Mouse (Mus musculus): Measurements from ENCODE around the gene Srrm4. TPM values are rescaled to one million over a fixed set of nuclear protein-coding genes. Genes with fewer than 3 reads are reported as not detected.

Gene Srrm4
- polyA plus RNA-seq, 1 experiment from 2014 or later = 0.58 TPM

GRCm38 (mm10) chr5:116489621-116490020 is 102.0 kb downstream of the Srrm4 start:
- Histone ChIP-seq H3K27ac (ENCODE audit: low read length) (no peak overlapping the region), H3K27me3 (ENCODE audit: control insufficient read depth, insufficient read depth, low read depth, low read length) (no peaks in the 10 kb centered on the region), H3K4me2 (ENCODE audit: low read depth, low read length) (no peak overlapping the region), H3K9ac (ENCODE audit: low read length) (no peak overlapping the region), H3K9me3 (ENCODE audit: control insufficient read depth, low read length) (no peaks in the 10 kb centered on the region), H3K4me3 (ENCODE audit: low read length) (no peak overlapping the region), H3K36me3 (ENCODE audit: control insufficient read depth, insufficient read depth, low read length) (no peaks in the 10 kb centered on the region), H3K4me1 (replicated peaks; ENCODE audit: control insufficient read depth, insufficient read depth, low read length) (peaks cover 4% of the 10 kb centered on the region; the same call in 1 of the 2 replicates)
- ATAC-seq (ENCODE audit: low read depth) = no peak
- WGBS = 55% methylated on average over 8 of the region's 8 CpGs

- Histone ChIP-seq H3K4me1 (replicated peaks; ENCODE audit: control insufficient read depth, insufficient read depth, low read length) (peaks cover 4% of the 10 kb centered on the region; the same call in 1 of the 2 replicates), H3K4me2 (ENCODE audit: low read depth, low read length) (no peak overlapping the region), H3K9ac (ENCODE audit: low read length) (no peak overlapping the region), H3K4me3 (ENCODE audit: low read length) (no peak overlapping the region), H3K9me3 (ENCODE audit: control insufficient read depth, low read length) (no peaks in the 10 kb centered on the region), H3K36me3 (ENCODE audit: control insufficient read depth, insufficient read depth, low read length) (no peaks in the 10 kb centered on the region), H3K27me3 (ENCODE audit: control insufficient read depth, insufficient read depth, low read depth, low read length) (no peaks in the 10 kb centered on the region), H3K27ac (ENCODE audit: low read length) (no peak overlapping the region)
- WGBS = 48% methylated on average over 4 of the region's 4 CpGs
- ATAC-seq (ENCODE audit: low read depth) = no peak
Observed at GRCm38 (mm10) chr5:116486135-116486534, 105.5 kb downstream of the Srrm4 start.

GRCm38 (mm10) chr5:116485069-116485468 is 106.5 kb downstream of the Srrm4 start:
- H3K4me3 ChIP-seq (ENCODE audit: low read length) = no peak overlapping the region
- H3K9ac ChIP-seq (ENCODE audit: low read length) = no peak overlapping the region
- no peaks in the 10 kb centered on the region for H3K27me3 ChIP-seq (ENCODE audit: control insufficient read depth, insufficient read depth, low read depth, low read length)
- whole genome bisulfite sequencing = 2% methylated on average over 5 of the region's 5 CpGs
- no peaks in the 10 kb centered on the region for H3K36me3 ChIP-seq (ENCODE audit: control insufficient read depth, insufficient read depth, low read length)
- H3K4me2 ChIP-seq (ENCODE audit: low read depth, low read length) = no peak overlapping the region
- H3K27ac ChIP-seq (ENCODE audit: low read length) = no peak overlapping the region
- H3K9me3 ChIP-seq (ENCODE audit: control insufficient read depth, low read length) = no peaks in the 10 kb centered on the region
- peak; percentile 87 for ATAC-seq (ENCODE audit: low read depth)
- H3K4me1 ChIP-seq (replicated peaks; ENCODE audit: control insufficient read depth, insufficient read depth, low read length) = peaks cover 4% of the 10 kb centered on the region; the same call in 1 of the 2 replicates

- Histone ChIP-seq H3K36me3 (ENCODE audit: control insufficient read depth, insufficient read depth, low read length) (no peaks in the 10 kb centered on the region), H3K4me3 (ENCODE audit: low read length) (no peak overlapping the region), H3K27ac (ENCODE audit: low read length) (no peak overlapping the region), H3K9me3 (ENCODE audit: control insufficient read depth, low read length) (no peaks in the 10 kb centered on the region), H3K27me3 (ENCODE audit: control insufficient read depth, insufficient read depth, low read depth, low read length) (no peaks in the 10 kb centered on the region), H3K4me1 (replicated peaks; ENCODE audit: control insufficient read depth, insufficient read depth, low read length) (peaks cover 4% of the 10 kb centered on the region; the same call in 1 of the 2 replicates), H3K9ac (ENCODE audit: low read length) (no peak overlapping the region), H3K4me2 (ENCODE audit: low read depth, low read length) (no peak overlapping the region)
- no peak for ATAC-seq (ENCODE audit: low read depth)
- WGBS = 81% methylated on average over 9 of the region's 9 CpGs
Observed at GRCm38 (mm10) chr5:116484236-116484635, 107.4 kb downstream of the Srrm4 start.

GRCm38 (mm10) chr5:116478607-116479371 is 112.8 kb downstream of the Srrm4 start:
- ATAC-seq (ENCODE audit: low read depth) = peak; percentile 86
- WGBS = 64% methylated on average over 18 of the region's 18 CpGs
- H3K4me1 ChIP-seq (replicated peaks; ENCODE audit: control insufficient read depth, insufficient read depth, low read length) = no peaks in the 10 kb centered on the region
- H3K4me3 ChIP-seq (ENCODE audit: low read length) = no peak overlapping the region
- H3K9ac ChIP-seq (ENCODE audit: low read length) = no peak overlapping the region
- H3K36me3 ChIP-seq (ENCODE audit: control insufficient read depth, insufficient read depth, low read length) = no peaks in the 10 kb centered on the region
- no peaks in the 10 kb centered on the region; the same call in 1 of the 2 replicates for H3K27me3 ChIP-seq (ENCODE audit: control insufficient read depth, insufficient read depth, low read depth, low read length)
- H3K9me3 ChIP-seq (ENCODE audit: control insufficient read depth, low read length) = no peaks in the 10 kb centered on the region
- no peak overlapping the region for H3K4me2 ChIP-seq (ENCODE audit: low read depth, low read length)
- H3K27ac ChIP-seq (ENCODE audit: low read length) = peak overlapping the region; percentile 66; the same call in 1 of the 2 replicates

- WGBS = 12% methylated on average over 15 of the region's 15 CpGs
- no peaks in the 10 kb centered on the region; the same call in 1 of the 2 replicates for H3K27me3 ChIP-seq (ENCODE audit: control insufficient read depth, insufficient read depth, low read depth, low read length)
- H3K9ac ChIP-seq (ENCODE audit: low read length) = no peak overlapping the region
- H3K4me3 ChIP-seq (ENCODE audit: low read length) = no peak overlapping the region
- no peaks in the 10 kb centered on the region for H3K36me3 ChIP-seq (ENCODE audit: control insufficient read depth, insufficient read depth, low read length)
- H3K4me2 ChIP-seq (ENCODE audit: low read depth, low read length) = no peak overlapping the region
- H3K9me3 ChIP-seq (ENCODE audit: control insufficient read depth, low read length) = no peaks in the 10 kb centered on the region
- ATAC-seq (ENCODE audit: low read depth) = no peak
- no peaks in the 10 kb centered on the region for H3K4me1 ChIP-seq (replicated peaks; ENCODE audit: control insufficient read depth, insufficient read depth, low read length)
- H3K27ac ChIP-seq (ENCODE audit: low read length) = no peak overlapping the region
Observed at GRCm38 (mm10) chr5:116476006-116476405, 115.6 kb downstream of the Srrm4 start.

- H3K9me3 ChIP-seq (ENCODE audit: control insufficient read depth, low read length) = no peaks in the 10 kb centered on the region
- no peak for ATAC-seq (ENCODE audit: low read depth)
- no peaks in the 10 kb centered on the region for H3K36me3 ChIP-seq (ENCODE audit: control insufficient read depth, insufficient read depth, low read length)
- WGBS = 61% methylated on average over 11 of the region's 11 CpGs
- no peak overlapping the region for H3K4me3 ChIP-seq (ENCODE audit: low read length)
- H3K4me1 ChIP-seq (replicated peaks; ENCODE audit: control insufficient read depth, insufficient read depth, low read length) = no peaks in the 10 kb centered on the region
- H3K27me3 ChIP-seq (ENCODE audit: control insufficient read depth, insufficient read depth, low read depth, low read length) = no peaks in the 10 kb centered on the region
- no peak overlapping the region for H3K9ac ChIP-seq (ENCODE audit: low read length)
- H3K27ac ChIP-seq (ENCODE audit: low read length) = no peak overlapping the region
- H3K4me2 ChIP-seq (ENCODE audit: low read depth, low read length) = no peak overlapping the region
Observed at GRCm38 (mm10) chr5:116461354-116462042, 130.1 kb downstream of the Srrm4 start.

- H3K27ac ChIP-seq (ENCODE audit: low read length) = no peak overlapping the region
- ATAC-seq (ENCODE audit: low read depth) = no peak
- no peaks in the 10 kb centered on the region for H3K9me3 ChIP-seq (ENCODE audit: control insufficient read depth, low read length)
- 68% methylated on average over 2 of the region's 2 CpGs for WGBS
- no peak overlapping the region for H3K4me3 ChIP-seq (ENCODE audit: low read length)
- no peaks in the 10 kb centered on the region for H3K27me3 ChIP-seq (ENCODE audit: control insufficient read depth, insufficient read depth, low read depth, low read length)
- H3K36me3 ChIP-seq (ENCODE audit: control insufficient read depth, insufficient read depth, low read length) = no peaks in the 10 kb centered on the region
- no peaks in the 10 kb centered on the region for H3K4me1 ChIP-seq (replicated peaks; ENCODE audit: control insufficient read depth, insufficient read depth, low read length)
- no peak overlapping the region for H3K4me2 ChIP-seq (ENCODE audit: low read depth, low read length)
- no peak overlapping the region for H3K9ac ChIP-seq (ENCODE audit: low read length)
Observed at GRCm38 (mm10) chr5:116459970-116460369, 131.6 kb downstream of the Srrm4 start.

GRCm38 (mm10) chr5:116457791-116458190 is 133.8 kb downstream of the Srrm4 start:
- WGBS = 81% methylated on average over 7 of the region's 7 CpGs
- H3K9ac ChIP-seq (ENCODE audit: low read length) = no peak overlapping the region
- H3K27me3 ChIP-seq (ENCODE audit: control insufficient read depth, insufficient read depth, low read depth, low read length) = no peaks in the 10 kb centered on the region
- H3K4me1 ChIP-seq (replicated peaks; ENCODE audit: control insufficient read depth, insufficient read depth, low read length) = 0 out of 2 replicates have a peak, but pooled peaks cover 2% of the 10 kb centered on the region
- no peak overlapping the region for H3K4me3 ChIP-seq (ENCODE audit: low read length)
- no peak overlapping the region for H3K27ac ChIP-seq (ENCODE audit: low read length)
- no peak overlapping the region for H3K4me2 ChIP-seq (ENCODE audit: low read depth, low read length)
- ATAC-seq (ENCODE audit: low read depth) = no peak
- H3K9me3 ChIP-seq (ENCODE audit: control insufficient read depth, low read length) = no peaks in the 10 kb centered on the region
- H3K36me3 ChIP-seq (ENCODE audit: control insufficient read depth, insufficient read depth, low read length) = no peaks in the 10 kb centered on the region

All from lung, embryonic 16.5 days (tissue).